Mouse (Mus musculus) intestine, embryonic 16.5 days (tissue): ENCODE data around the gene Smpd4. TPM values are rescaled to one million over a fixed set of nuclear protein-coding genes. Genes with fewer than 3 reads are reported as not detected.

Experiments used
- ATAC-seq: fragments of 200-750 bp; cut with Nextera tagmentation; 2 replicates; pipeline ENCODE4 v1.8.0; 2017; ENCODE audit warnings: moderate TSS enrichment, moderate library complexity
- H3K27ac ChIP-seq: fragments of 300-500 bp; sonication (generic); 2 replicates; pipeline ENCODE4 v1.5.1; 2014; ENCODE audit warnings: mild to moderate bottlenecking, low read length
- H3K27me3 ChIP-seq: fragments of 300-500 bp; sonication (generic); replicated peaks from 2 replicates; pipeline ENCODE4 v1.6.1; 2014; ENCODE audit warnings: low read length, control low read depth, mixed read lengths; ENCODE audit not compliant: control insufficient read depth, insufficient read depth
- H3K36me3 ChIP-seq: fragments of 300-500 bp; sonication (generic); 2 replicates; pipeline ENCODE4 v1.6.1; 2014; ENCODE audit warnings: low read length, control low read depth; ENCODE audit not compliant: control insufficient read depth, insufficient read depth
- H3K4me1 ChIP-seq: fragments of 300-500 bp; sonication (generic); 2 replicates; pipeline ENCODE4 v1.6.1; 2014; ENCODE audit warnings: low read length, control low read depth, mixed read lengths; ENCODE audit not compliant: control insufficient read depth, insufficient read depth
- H3K4me2 ChIP-seq: fragments of 300-500 bp; sonication (generic); 2 replicates; pipeline ENCODE4 v1.6.1; 2014; ENCODE audit warnings: low read depth, low read length, control low read depth
- H3K4me3 ChIP-seq: fragments of 300-500 bp; sonication (generic); 2 replicates; pipeline ENCODE4 v1.5.1; 2014; ENCODE audit warnings: mild to moderate bottlenecking, low read length
- H3K9ac ChIP-seq: fragments of 300-500 bp; sonication (generic); 2 replicates; pipeline ENCODE4 v1.6.1; 2014; ENCODE audit warnings: low read depth, low read length
- H3K9me3 ChIP-seq: fragments of 300-500 bp; sonication (generic); 2 replicates; pipeline ENCODE4 v1.6.1; 2016; ENCODE audit warnings: low read length, control low read depth; ENCODE audit not compliant: control insufficient read depth
- WGBS: fragments of 180-500 bp; shearing (Covaris S2); extraction: QIAGEN DNeasy Blood & Tissue Kit; methylation state at CpG from one replicate; pipeline ENCODE4 v1.1.7; 2014; 5-methylcytosine and 5-hydroxymethylcytosine counted together
- polyA plus RNA-seq: library from polyadenylated mRNA; unstranded; fragments of >200 nt; fragmentation: Nextera tagmentation; extraction: Ambion mirVana; gene quantifications from 2 replicates; pipeline ENCODE4 v1.2.1, GENCODE M21; 2015

The Smpd4 gene
- 24.5 and 24.9 TPM in 2 replicates for polyA plus RNA-seq

GRCm38 (mm10) chr16:17619198-17620105 is at the start of gene Smpd4:
Gene Smpd4, plus strand, starts transcription at chr16:17619354.
- WGBS, result 2% methylated on average over 60 of the region's 60 CpGs
- H3K27me3 ChIP-seq, result no peaks in the 10 kb centered on the region
- no peak within 1 kb of the TSS for H3K27ac ChIP-seq
- H3K9me3 ChIP-seq, result no peaks in the 10 kb centered on the region
- peak within 1 kb of the TSS; percentile 75 for H3K4me2 ChIP-seq
- H3K4me1 ChIP-seq, result peaks cover 10% of the 10 kb centered on the region
- no peaks in the 10 kb centered on the region for H3K36me3 ChIP-seq
- peak within 1 kb of the TSS; percentile 99 for H3K4me3 ChIP-seq
- ATAC-seq, result peak; percentile 76
- H3K9ac ChIP-seq, result peak within 1 kb of the TSS; percentile 96

DNA sequence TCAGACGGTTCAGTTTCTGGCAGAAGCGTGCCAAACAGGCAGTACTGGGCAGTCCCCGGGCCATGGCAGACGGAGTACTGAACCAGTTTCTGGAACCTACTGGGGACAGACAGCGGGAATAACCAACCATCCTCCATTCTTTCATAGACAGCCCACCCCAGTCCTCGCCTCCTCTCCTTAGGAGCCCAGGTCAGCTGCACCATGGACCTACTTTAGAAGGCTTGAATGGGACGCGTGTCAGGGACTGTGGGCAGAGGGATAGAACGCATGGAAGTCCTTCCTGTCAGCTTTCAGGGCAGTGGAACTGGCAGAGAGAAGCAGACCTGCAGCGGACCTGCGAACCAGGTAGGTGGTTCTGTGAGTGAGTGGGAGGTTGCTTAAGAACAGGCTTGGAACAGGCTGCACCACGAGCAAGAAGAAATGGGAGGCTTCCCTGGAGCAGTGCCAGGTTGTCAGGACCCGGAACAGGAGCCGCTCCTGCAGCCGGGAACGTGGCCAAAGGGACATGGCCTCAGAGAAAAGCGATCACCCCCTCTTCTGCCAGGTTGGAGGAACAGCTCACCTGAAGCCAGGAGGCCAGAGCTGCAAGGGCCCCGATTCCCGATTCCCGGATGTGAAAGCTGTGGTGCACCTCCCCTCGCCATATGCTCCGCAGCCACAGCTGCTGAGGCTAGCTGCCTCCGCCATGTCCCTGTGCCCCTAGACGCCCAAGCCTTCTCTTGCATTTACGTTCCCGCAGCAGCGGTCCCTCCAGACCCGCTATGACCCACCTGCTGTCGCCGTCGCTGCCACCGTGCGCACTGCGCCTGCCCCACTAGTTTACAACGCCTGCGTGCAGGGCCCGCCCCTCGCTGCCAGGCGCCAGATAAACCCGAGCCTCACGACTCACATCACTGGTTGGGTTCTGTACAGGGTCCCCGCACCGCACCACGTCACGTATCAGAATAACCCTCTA is 43.0 kb upstream of the Smpd4 start:
- H3K4me1 ChIP-seq, result peaks cover 7% of the 10 kb centered on the region; the same call in 1 of the 2 replicates
- H3K4me2 ChIP-seq, result peak overlapping the region; percentile 92
- peaks cover 6% of the 10 kb centered on the region; the same call in 1 of the 2 replicates for H3K27me3 ChIP-seq
- peak; percentile 93 for ATAC-seq
- WGBS, result 14% methylated on average over 45 of the region's 45 CpGs
- peak overlapping the region; percentile 54; the same call in 1 of the 2 replicates for H3K27ac ChIP-seq
- no peaks in the 10 kb centered on the region for H3K36me3 ChIP-seq
- H3K9me3 ChIP-seq, result no peaks in the 10 kb centered on the region
- peak overlapping the region; percentile 77 for H3K9ac ChIP-seq
- H3K4me3 ChIP-seq, result peak overlapping the region; percentile 73

GRCm38 (mm10) chr16:17576825-17577215 is 42.3 kb upstream of the Smpd4 start:
- H3K27ac ChIP-seq, result 0 out of 2 replicates have a peak overlapping the region, but pooled peaks have one; percentile 54
- WGBS, result 20% methylated on average over 8 of the region's 8 CpGs
- H3K4me3 ChIP-seq, result peak overlapping the region; percentile 73
- peaks cover 6% of the 10 kb centered on the region; the same call in 1 of the 2 replicates for H3K27me3 ChIP-seq
- no peak for ATAC-seq
- H3K9me3 ChIP-seq, result no peaks in the 10 kb centered on the region
- H3K9ac ChIP-seq, result peak overlapping the region; percentile 77
- H3K4me1 ChIP-seq, result peaks cover 7% of the 10 kb centered on the region; the same call in 1 of the 2 replicates
- no peaks in the 10 kb centered on the region for H3K36me3 ChIP-seq
- peak overlapping the region; percentile 92 for H3K4me2 ChIP-seq

DNA sequence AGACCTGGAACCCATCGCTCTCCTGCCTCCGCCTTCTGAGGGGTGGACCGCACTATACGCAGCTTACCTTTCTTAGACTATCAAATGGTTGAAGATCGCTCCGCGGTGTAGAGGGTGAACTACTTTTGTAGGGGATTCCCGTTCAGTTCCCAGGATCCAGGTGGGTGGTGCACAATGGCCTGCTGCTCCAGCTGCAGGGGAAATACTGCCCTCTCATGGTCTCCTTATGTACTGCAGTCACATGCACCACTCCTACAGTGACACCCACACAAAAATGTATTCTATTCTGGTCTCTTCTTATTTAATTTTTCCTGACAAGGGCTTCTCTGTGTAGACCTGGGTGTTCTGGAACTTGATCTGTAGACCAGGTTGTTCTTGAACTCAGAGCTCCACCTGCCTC is 36.1 kb upstream of the Smpd4 start, which contains the start of gene Slc7a4:
Gene Slc7a4 (minus strand): TSS at position 151 of the 400 bp plus-strand sequence.
- 23% methylated on average over 8 of the region's 8 CpGs for WGBS
- no peak within 1 kb of the TSS for H3K27ac ChIP-seq
- no peaks in the 10 kb centered on the region for H3K27me3 ChIP-seq
- H3K4me1 ChIP-seq, result no peaks in the 10 kb centered on the region
- H3K4me2 ChIP-seq, result no peak within 1 kb of the TSS
- H3K9me3 ChIP-seq, result peaks cover 3% of the 10 kb centered on the region; the same call in 1 of the 2 replicates
- H3K36me3 ChIP-seq, result no peaks in the 10 kb centered on the region
- H3K9ac ChIP-seq, result no peak within 1 kb of the TSS
- no peak within 1 kb of the TSS for H3K4me3 ChIP-seq
- ATAC-seq, result no peak

GRCm38 (mm10) chr16:17584555-17584954 is 34.6 kb upstream of the Smpd4 start:
- 89% methylated on average over 7 of the region's 7 CpGs for WGBS
- Histone ChIP-seq H3K4me2 (no peak overlapping the region), H3K27ac (no peak overlapping the region), H3K9me3 (peaks cover 3% of the 10 kb centered on the region; the same call in 1 of the 2 replicates), H3K9ac (no peak overlapping the region), H3K36me3 (no peaks in the 10 kb centered on the region), H3K4me1 (no peaks in the 10 kb centered on the region), H3K27me3 (no peaks in the 10 kb centered on the region), H3K4me3 (no peak overlapping the region)
- ATAC-seq, result no peak

GRCm38 (mm10) chr16:17590731-17591130 is 28.4 kb upstream of the Smpd4 start:
- Histone ChIP-seq H3K27me3 (no peaks in the 10 kb centered on the region), H3K36me3 (no peaks in the 10 kb centered on the region), H3K4me3 (no peak overlapping the region), H3K9ac (no peak overlapping the region), H3K27ac (no peak overlapping the region), H3K9me3 (peaks cover 3% of the 10 kb centered on the region; the same call in 1 of the 2 replicates), H3K4me2 (no peak overlapping the region), H3K4me1 (no peaks in the 10 kb centered on the region)
- ATAC-seq, result no peak
- WGBS, result 34% methylated on average over 2 of the region's 2 CpGs

DNA sequence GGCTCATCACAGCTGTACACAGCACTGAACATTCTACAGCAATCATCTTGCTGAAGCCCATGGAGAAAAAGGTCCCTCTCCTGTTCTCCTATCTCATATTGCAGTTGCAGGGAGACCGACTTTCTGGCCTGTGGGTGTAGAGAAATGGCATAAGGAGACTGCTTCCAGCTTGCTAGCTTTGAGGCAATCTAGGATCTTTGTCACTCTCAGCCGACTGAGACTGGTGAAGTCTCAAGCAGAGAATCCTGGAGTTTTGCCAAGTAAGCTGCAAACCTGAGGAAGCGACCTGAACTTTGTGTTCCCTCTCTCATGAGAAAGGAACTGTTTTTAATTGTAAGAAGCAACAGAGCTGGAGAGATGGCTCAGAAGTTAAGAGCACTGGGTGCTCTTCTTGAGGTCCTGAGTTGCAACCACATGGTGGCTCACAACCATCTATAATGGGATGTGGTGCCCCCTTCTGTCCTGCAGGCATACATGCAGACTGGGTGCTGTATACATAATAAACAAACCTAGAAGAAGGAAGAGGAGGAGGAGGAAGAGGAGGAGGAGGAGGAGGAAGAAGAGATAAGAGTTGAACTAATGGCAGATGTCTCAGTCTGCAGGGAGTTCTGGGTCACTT is 18.1 kb upstream of the Smpd4 start:
- no peak for ATAC-seq
- H3K4me3 ChIP-seq, result no peak overlapping the region
- H3K4me2 ChIP-seq, result no peak overlapping the region
- no peak overlapping the region for H3K27ac ChIP-seq
- no peaks in the 10 kb centered on the region for H3K4me1 ChIP-seq
- H3K9ac ChIP-seq, result no peak overlapping the region
- H3K36me3 ChIP-seq, result no peaks in the 10 kb centered on the region
- no peaks in the 10 kb centered on the region for H3K9me3 ChIP-seq
- no peaks in the 10 kb centered on the region for H3K27me3 ChIP-seq
- WGBS, result 50% methylated on average over 3 of the region's 3 CpGs

- WGBS, result 67% methylated on average over 4 of the region's 4 CpGs
- no peak for ATAC-seq
- H3K27me3 ChIP-seq, result no peaks in the 10 kb centered on the region
Observed at GRCm38 (mm10) chr16:17604941-17605340, 14.2 kb upstream of the Smpd4 start.

More at GRCm38 (mm10) chr16:17604941-17605340, 14.2 kb upstream of the Smpd4 start:
- Histone ChIP-seq H3K4me1 (no peaks in the 10 kb centered on the region), H3K9me3 (no peaks in the 10 kb centered on the region), H3K36me3 (no peaks in the 10 kb centered on the region), H3K9ac (no peak overlapping the region), H3K4me2 (no peak overlapping the region), H3K27ac (no peak overlapping the region), H3K4me3 (no peak overlapping the region)
